Mouse (Mus musculus) erythroid progenitor cell, adult 5-6 weeks (primary cell): Measurements from ENCODE around the gene Hyou1. TPM values are rescaled to one million over a fixed set of nuclear protein-coding genes. Genes with fewer than 3 reads are reported as not detected.

Source experiments
- ATAC-seq: replicated peaks from 2 replicates; pipeline ENCODE4 v1.8.0; 2016; ENCODE audit warnings: moderate number of reproducible peaks, mild to moderate bottlenecking, moderate TSS enrichment, inconsistent platforms; ENCODE audit not compliant: poor library complexity, low FRiP score, severe bottlenecking
- total RNA-seq, 2 experiments: library from RNA; stranded (forward) in 1 of 2; stranded (reverse) in 1 of 2; fragments of 150-400 nt in 1 of 2; fragments of 186-747, 209-891 nt in 1 of 2; gene quantifications; 2 replicates each; pipeline versions ENCODE4 v1.2.3 to v1.2.4; 2015 to 2017; ENCODE audit warnings: low replicate concordance in 2 of 2

Hyou1 gene
- total RNA-seq (2015; ENCODE audit: low replicate concordance) (15.1 and 40.0 TPM in 2 replicates), total RNA-seq (2017; ENCODE audit: low replicate concordance) (25.1 and 34.4 TPM in 2 replicates)

DNA sequence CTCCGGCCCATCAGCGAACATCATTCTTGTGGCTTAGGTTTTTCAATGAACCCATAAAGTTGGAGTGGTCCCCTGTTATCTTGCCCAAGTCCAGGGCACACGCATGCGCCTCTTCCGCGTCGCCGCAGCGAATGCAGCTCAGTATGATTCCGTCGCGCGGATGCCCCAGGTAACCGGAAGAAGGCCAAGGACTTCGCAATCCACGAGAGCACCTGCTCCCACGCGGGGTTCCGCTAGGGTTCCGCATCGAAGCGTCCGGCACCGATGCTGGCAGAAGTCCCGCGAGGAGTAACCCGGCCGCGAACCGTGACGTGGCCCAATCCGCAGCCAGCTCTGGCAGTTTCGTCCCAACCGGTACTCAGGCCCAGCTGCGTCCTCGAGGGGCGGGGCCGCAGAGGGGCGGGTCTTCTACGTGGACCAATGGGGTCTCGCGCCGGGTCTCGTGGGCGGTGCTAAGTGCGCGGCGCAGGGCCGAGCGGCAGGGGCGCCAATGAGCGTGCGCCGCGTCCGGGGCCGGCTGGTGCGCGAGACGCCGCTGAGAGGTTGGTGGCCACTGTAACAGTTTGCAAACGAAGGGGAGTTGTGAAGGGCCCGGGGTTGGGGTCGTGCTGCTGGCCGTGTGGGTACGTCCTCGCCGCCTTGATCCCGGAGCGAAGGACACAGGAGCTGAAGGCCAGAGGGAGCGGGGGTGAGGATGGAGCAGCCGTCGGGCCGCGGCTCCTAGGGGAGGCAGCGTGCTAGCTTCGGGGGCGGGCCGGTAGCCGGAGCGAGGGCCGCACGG lies at the start of gene Hyou1:
TSS of gene Hyou1 (plus strand) at position 437 of the 781 bp plus-strand sequence.
- peak; percentile 93 for ATAC-seq

DNA sequence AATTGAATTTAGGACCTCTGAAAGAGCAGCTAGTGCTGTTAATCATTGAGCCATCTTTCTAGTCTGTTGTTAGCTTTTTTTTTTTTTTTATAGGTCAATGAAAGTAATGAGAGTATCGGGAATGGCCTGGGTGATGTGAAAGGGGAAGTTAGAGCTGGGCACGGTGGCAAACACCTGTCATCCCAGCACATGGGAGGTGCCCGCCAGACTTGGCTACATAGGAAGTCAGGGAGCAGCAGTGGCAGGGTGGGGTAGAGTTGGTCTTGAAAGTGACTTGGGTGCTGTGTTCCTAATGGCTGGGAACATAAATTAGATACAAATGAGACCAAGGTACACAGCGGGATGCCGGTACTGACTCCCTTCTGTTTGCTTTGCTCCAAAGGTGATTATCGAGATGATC lies 48.6 kb upstream of the Hyou1 start:
- no peak for ATAC-seq

DNA sequence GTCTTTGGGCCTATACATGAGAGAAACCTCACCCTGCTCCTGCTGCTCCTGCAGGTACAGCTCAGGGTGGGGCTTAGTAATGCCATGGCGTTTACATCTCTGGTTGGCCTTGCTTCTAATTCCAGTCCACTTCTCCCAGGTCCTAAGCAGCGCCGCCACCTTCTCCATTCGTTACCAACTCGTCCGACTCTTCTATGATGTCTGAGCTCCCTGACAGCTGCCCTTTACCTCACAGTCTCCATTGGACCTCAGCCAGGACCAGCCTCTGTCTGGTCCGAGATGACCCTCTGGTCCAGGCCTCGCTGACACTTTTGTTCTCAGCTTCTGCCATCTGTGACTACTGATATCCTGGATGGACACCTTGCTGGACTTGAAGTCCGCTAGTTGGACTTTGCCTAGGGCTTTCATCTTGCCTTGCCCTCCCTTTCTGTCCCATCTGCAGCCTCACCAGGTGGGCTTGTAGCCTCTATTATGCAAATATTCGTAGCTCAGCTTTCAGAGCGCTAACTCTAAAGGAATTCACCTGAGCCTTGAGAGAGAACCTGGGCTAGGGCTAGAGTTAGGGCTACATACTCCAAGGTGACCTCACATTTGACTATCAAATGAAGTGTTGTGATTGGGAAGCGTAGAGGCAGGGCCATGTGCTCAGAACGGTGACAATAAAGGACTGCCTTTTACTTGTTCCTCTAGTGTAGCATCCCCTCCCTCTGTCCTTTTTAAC lies 46.2 kb upstream of the Hyou1 start:
- ATAC-seq: no peak

DNA sequence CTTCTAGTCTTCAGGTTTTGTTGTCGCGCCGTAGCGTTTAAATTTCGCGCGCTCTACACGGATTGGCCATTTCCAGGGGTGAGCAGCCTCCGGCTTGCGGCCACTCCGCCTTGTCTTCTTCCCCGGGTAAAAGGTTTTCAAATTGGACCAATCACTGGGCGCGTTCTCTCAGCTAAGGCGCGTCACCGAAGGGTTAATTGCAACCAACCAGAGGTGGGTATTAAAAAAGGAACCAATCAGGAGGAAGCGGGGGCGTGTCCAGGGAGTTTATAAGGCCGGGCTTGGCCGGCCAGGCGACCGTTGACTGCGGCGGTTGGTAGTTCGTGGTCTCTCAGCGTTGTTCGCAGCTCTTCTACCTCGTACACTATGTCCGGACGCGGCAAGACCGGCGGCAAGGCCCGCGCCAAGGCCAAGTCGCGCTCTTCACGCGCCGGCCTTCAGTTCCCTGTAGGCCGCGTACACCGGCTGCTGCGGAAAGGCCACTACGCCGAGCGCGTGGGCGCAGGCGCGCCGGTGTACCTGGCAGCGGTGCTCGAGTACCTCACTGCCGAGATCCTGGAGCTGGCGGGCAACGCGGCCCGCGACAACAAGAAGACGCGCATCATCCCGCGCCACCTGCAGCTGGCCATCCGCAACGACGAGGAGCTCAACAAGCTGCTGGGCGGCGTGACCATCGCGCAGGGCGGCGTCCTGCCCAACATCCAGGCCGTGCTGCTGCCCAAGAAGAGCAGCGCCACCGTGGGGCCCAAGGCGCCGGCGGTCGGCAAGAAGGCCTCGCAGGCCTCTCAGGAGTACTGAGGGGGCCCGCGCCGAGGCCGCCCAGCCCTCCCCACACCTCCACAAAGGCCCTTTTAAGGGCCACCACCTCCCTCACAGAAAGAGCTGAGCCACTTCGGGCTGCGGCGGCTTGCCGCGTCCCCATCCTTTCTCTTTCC lies 44.6 kb upstream of the Hyou1 start, which contains the start of gene H2afx:
TSS of gene H2afx (plus strand) at position 299 of the 935 bp plus-strand sequence.
- peak; percentile 77 for ATAC-seq

DNA sequence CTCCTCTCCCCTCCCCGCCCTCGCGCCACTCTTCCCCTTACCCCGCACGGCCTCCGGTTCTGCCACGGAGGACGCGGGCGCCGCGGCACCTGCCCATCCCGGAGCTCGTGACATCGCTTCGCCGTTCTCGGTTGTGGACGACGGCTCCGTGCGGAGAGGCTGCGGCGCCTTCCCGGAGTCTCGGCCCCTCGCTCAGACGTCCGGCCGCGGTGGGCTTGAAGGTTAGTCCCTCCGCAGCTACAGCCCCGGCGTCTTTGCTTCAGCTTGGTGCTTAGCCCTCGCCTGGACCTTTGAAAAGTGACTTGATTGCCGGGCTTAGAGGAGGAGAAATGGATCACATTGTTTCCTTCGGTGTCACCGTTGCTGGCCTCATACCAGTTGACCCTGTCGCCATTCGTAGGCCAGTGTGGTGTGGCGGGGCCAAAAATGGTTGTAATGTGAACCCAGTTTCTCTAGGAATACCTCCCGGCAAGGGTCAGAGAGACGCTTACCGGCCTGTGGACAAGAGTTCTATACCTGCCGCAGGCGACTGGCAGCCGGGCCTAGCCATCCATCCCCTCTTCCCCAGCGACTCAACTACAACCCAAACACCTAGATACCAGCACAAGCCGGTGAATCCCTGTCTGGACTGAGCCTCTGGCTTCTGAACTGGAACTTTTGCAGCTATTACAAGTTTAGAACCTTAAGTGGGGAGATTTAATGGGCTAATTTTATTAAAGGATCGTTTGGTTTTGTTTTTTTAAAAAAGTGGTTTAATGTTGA lies 43.8 kb upstream of the Hyou1 start:
- ATAC-seq: peak; percentile 8; the same call in 1 of the 2 replicates

DNA sequence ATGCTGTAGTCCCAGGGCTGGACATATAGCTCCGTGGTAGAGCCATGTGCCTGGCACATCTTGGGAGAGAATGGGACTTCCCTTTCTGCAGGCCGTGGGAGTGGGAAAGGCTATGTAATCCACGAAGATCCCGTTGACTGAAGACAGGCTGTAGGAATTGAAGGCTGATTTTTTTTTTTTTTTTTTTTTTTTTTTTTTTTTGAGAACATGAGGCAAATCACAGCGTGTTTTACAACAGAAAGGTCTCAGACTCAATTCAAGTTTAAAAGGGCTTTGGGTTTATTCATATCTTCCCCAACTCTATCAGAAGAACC lies 43.2 kb upstream of the Hyou1 start:
- peak; percentile 20 for ATAC-seq

DNA sequence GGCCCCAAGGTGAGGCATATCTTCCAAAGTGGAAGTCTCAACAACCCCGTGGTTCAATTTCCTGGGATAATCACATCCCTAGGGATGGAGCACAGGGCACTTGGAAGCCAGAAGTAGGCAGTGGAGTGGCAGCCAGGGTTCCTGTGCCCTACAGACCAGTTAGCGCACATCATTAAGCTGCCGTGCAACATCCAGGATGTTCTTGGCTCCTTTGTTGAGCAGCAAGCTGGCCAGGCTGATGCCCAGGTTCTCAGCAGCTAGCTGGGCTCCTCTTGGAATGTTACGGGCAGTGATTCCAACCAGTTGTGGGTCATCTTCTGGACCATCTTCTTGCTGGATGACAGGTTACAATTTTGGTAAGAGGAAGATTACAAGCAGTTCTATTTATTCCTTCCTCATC lies 42.8 kb upstream of the Hyou1 start:
- peak; percentile 6 for ATAC-seq

DNA sequence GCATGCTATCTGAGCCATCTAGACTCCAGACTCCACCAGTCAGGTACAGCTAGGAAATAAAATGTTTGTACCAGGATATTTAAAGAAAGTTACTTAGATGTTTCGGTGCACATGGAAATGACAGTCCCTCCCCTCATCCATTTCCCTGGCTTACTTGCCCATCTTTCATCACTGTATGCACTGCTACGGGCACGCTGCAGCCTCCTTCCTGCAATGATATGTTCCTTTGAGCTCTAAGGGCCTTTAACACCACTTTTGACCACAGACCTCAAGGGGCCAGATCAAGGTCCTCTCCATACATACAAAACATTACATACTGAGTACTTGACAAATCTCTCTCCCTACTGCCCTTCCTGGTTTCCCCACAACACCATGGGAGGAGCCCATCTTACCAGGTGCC lies 42.3 kb upstream of the Hyou1 start:
- ATAC-seq: peak; percentile 6

DNA sequence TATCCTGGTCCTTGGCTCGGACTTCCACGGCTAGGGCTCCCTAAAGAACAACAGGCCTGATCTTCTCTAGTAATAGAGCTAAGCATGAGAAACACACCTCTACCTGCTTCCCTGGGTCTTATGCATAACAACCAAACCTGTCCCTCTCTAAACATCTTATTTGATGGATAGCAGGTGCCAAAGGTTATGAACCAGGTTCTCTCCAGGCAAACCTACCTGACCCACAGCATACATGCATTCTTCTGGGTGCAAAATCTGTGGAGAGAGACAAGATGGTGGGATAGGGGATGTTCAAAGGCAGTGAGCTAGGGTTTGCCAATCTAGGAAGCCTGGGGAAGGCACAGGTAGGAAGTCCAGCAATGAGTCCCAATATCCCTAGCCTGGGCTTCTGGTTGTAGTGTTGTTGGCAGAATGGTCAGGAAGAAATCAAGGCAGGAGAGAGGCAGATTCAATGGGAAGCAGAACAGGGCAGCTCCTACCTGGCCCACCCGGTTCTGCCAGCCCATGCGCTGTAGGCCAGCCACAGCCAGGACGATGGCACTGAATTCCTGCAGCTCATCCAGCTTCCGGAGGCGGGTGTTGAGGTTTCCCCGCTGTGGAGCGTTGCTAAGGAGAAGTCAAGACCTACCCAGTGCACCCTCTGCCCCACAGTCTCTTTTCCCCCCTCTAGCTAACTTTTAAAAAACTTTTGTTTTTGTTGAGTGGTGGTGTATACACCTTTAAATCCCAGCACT lies 41.7 kb upstream of the Hyou1 start:
- no peak for ATAC-seq

DNA sequence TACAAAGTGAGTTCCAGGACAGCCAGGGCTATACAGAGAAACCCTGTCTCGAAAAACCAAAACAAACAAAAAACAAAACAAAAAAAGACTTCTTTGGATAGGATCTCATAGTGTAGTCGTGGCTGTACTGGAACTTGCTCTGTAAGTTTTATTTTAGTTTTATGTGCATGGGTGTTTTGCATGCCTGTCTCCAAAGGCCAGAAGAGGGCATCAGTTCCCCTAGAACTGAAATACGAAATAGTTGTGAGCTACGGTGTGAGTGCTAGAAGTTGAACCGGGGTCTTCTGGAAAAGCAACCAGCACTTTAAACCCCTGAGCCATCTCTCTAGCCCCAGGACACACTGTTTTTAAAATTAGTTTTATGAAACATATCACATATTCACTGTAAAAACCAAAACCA lies 40.7 kb upstream of the Hyou1 start:
- ATAC-seq: no peak

DNA sequence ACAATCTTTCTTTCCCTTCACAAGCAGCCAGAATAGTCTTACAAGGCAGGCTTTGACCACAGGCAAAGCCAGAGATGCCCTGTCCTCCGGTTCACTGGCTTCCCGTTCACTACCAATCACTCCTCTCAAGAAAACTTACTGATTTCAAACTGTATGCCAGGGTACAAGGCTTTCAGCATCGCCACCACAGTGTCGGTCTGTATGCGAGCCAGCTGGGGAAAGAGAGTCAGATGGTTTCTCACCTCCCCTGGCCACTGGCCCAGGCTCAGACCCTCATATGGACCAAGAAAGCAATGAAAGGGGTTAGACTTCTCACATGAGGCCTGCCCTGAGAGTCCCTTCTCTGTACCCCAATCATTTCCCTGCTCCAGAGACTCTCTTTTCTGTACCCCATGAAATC lies 37.8 kb upstream of the Hyou1 start:
- no peak for ATAC-seq

DNA sequence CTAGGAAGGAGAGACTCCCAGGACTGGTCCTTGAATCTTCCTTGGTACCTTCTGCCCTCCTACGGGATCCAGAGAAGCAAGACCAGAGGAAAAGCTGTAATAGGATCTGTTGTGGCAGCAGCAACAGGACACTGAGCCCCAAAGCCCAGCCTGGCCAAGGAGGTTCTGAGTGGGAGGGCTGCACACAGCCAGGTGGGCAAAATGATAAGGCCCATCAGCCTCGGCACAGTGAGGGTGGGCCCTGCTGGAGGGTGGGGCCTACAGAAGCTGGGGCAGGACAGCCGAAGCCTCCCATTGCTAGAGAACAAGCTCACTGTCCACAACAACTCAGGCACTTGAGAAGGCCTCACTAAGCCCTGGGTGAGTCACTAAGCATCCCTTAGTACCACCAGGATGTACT lies 37.1 kb upstream of the Hyou1 start:
- peak; percentile 71 for ATAC-seq

DNA sequence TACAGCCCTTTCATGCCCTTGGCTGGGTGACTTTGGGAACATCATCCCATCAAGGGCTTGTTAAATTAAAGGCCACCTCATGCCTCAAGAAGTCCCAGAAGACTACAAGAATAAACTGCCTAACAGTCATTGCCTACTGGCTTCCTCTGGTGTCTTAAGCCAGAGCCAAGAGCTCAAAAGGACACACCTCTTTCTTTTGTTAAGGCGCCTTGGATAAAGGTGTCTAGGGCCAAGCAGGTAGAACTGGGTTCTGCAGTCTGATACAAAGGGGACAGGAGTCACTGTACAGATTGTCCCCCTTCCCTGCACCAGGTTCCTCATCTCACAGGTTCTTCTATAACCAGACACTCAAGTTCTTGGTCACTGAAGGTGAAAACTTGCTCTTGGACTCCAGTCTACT lies 36.7 kb upstream of the Hyou1 start:
- ATAC-seq: peak; percentile 3; the same call in 1 of the 2 replicates

DNA sequence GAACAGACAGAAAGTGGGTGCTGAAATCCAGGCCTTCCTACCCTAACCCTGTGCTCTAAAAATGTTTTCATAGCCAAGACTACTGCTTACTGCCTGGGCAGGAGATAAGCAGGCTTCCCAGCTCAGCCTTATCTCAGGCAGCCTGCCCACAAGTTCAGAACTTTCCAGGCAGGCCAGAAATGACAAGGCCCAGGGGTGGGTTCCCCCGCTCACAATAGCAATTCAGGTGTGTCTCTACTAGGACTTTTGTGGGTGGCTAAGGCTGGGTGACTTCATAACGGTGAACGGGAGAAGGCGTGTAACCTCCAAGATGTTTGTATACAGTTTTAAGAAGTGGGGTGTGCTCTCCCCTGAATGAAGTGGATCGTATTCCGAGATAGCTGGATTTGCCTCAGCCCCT lies 36.0 kb upstream of the Hyou1 start:
- ATAC-seq: peak; percentile 64

DNA sequence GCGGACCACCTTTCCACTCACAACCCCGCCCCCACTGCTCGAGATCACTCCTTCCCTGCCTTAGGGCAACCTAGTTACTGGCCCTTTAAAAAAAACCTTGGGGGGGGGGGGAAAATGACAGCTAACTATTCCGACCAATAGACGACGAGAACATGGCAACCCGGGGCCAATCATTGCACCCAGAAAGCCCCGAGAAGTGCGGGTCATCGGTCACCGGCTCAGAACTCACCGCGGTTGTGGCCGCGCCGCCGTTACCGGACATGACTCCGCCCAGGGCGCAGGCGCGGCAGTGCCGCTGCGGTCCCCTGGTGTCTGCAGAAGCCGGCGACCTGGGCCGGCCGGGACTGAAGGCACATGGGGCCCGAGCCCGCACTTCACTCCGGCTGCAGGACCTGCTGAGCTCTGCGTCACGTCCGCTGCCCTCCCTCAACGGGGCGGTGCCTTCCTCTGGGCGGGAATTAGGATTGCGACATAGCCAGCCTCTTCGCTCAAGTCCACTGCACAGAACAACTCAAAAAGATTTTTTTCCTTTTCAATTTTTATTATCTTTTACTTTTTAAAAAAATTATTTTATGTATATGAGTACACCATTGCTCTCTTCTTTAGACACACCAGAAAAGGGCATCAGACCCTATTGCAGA lies 35.4 kb upstream of the Hyou1 start, which contains the start of gene Hmbs:
TSS of gene Hmbs (minus strand) at position 448 of the 641 bp plus-strand sequence.
- peak; percentile 67 for ATAC-seq

DNA sequence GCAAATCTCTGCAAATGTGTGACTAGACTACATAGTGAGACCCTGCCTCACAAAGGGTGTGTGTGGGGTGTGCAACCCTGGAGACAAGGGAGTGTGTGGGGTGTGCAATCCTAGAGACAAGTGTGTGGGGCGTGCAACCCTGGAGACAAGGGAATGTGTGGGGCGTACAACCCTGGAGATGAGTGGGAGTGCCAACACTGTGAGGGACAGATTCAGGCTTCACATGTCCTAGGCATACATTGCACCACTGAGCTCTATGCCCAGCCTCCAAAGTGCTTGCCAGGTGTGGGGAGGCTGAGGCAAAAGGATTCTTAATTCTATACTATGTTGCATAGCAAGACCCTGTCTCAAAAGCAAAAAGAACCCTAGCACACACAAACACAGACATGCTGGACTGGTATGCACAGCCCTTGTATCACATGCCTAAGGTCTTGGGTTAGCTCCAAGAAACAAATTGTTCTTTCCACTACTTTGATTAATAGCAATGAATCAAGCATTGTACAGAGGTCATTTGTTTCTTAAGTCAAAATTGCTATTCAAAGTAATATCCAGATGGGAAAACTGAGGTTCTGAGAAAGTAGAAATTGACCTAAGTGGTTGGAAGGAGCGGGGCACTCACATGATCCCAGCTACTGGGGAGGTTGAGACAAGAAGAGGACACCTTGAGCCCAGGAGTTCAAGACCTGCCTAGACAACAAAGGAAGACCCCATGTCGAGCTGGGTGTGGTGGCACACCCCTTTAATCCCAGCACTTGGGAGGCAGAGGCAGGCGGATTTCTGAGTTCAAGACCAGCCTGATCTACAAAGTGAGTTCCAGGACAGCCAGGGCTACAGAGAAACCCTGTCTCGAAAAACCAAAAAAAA lies 33.5 kb upstream of the Hyou1 start:
- no peak for ATAC-seq

DNA sequence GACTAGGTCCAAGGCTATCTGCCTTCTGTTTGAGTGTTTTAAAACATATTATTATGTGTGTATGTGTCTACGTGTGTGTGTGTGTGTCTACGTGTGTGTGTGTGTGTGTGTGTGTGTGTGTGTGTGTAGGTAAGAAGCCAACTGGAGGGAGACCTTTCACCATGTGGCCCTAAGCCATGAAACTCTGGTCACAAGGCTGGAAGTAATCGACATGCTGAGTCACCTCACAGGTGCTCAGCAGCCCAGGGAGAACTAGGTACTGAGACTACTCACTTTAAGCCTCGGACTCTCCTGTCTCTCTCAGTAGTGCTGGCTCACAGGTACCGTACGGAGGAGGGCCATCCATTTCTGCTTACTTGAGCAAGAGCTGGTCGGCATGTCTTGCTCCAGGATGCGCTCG lies 32.1 kb upstream of the Hyou1 start:
- ATAC-seq: no peak
